Mouse (Mus musculus): ENCODE data around the gene Gm11077.

The Gm11077 gene

GRCm38 (mm10) chr6:140729272-140729671 is at the start of gene Gm11077:
Gene Gm11077 (plus strand): TSS chr6:140729284.
- in situ Hi-C loops (cut with MboI, MseI): no loop called here

- in situ Hi-C loops (cut with MboI, MseI): no loop called here
Observed at GRCm38 (mm10) chr6:140680713-140681112, 48.4 kb upstream of the Gm11077 start.

DNA sequence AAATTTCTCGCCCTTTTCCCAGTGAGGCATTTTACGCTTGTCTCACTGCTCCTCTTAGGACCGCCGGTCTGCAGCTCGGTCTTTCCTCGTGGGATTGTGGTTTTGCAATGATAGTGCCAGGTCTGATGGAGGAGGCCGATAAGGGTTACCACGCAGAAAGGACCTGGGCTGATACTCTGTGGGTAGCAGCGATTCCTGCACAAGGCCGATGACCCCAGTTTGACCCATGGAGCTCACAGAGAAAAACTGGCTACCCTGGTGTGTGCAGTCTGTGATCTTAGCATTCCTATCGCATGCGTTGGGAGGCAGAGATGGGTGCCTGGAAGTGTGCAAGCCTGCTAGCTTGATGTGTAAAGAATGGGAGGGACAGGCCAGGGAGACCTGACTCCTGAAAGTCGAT is 46.3 kb upstream of the Gm11077 start:
- in situ Hi-C loops (cut with MboI, MseI): no loop called here

GRCm38 (mm10) chr6:140684403-140684802 is 44.7 kb upstream of the Gm11077 start:
- in situ Hi-C loops (cut with MboI, MseI): no loop called here

DNA sequence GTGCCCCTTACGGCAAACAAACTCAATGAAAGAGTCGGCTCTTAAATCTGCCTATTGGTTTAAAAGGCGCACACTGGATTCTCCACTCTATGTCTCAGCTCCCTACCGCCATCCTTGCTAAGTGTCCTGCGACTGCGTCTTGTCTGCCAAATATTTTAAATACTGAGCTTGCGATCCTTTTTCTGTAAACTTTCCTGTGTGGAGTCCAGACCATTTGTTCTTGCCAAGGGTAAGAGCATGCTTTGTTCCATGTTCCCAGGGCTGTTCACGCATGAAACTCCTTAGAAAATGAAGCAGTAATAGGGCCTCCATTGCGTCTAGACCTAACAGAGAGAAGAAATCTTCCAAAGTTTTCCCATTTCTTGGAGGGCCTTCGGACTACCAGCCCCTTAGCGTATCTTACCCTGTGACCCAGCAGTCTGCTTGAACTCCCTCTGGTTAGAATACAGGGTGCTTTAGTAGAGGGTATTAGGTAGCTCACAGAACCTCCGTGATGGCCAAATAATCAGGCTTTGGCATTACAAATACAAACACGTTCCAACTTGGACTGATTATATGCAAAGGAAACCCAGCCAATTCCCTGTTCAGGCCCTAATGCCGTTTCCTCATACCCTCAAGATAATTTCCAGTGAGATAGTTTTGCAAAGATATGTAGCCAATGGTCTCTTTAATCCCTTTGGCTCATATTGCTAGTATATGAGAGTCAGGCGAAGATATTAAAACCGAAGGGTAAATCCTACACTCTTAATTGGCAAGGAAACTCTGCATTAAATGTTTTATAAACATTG is 39.3 kb upstream of the Gm11077 start:
- in situ Hi-C loops (cut with MboI, MseI): no loop called here

DNA sequence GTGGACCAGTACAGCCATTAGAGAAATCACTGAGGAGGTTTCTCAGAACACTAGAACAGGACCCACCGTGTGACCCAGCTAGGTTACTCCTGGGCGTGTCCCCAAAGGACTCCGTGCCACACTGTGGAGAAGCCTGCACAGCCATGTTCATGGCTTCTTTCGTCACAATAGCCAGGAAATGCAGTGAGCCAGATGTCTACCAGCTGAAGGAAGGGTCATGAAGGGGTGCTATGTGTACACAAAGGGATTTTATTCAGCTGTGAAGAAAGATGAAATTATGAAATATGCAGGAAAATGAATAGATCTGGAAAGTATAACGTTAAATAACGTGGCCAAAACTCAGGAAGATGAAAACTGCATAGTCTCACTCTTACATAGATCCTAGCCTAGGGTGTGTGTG is 36.9 kb upstream of the Gm11077 start:
- in situ Hi-C loops (cut with MboI, MseI): no loop called here

- in situ Hi-C loops (cut with MboI, MseI): loop anchor here in 1 of 2 experiments (5.0 kb wide), 1 partner anchor 39 kb away; no protein-coding TSS in a partner anchor
Observed at GRCm38 (mm10) chr6:140696192-140696879, 32.7 kb upstream of the Gm11077 start.

GRCm38 (mm10) chr6:140697994-140698393 is 31.1 kb upstream of the Gm11077 start:
- in situ Hi-C loops (cut with MboI, MseI): loop anchor here in 1 of 2 experiments (5.0 kb wide), 1 partner anchor 41 kb away; no protein-coding TSS in a partner anchor

- in situ Hi-C loops (cut with MboI, MseI): loop anchor here in 1 of 2 experiments (5.0 kb wide), 1 partner anchor 41 kb away; no protein-coding TSS in a partner anchor
Observed at GRCm38 (mm10) chr6:140698596-140698995, 30.5 kb upstream of the Gm11077 start.

- in situ Hi-C loops (cut with MboI, MseI): no loop called here
Observed at GRCm38 (mm10) chr6:140701259-140701658, 27.8 kb upstream of the Gm11077 start.

DNA sequence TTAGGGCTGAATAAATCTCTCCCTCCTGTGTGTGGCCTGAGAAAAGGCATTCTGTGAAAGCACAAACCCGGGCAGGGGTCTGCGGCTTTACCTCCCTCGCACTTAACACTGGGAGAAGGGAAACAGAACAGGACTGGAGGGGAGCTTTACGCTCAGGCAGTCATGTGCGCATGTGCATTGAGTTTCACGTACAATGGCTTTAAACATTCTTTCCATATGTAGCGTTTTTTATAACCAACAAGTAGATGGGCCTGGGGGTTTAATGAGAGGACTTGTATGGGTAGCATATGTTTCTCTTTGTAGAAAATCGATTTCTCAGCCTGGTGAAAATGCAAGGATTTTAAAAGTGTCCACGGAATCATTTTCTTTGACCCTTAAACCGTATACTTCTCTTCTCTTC is 24.0 kb upstream of the Gm11077 start:
- in situ Hi-C loops (cut with MboI, MseI): no loop called here

DNA sequence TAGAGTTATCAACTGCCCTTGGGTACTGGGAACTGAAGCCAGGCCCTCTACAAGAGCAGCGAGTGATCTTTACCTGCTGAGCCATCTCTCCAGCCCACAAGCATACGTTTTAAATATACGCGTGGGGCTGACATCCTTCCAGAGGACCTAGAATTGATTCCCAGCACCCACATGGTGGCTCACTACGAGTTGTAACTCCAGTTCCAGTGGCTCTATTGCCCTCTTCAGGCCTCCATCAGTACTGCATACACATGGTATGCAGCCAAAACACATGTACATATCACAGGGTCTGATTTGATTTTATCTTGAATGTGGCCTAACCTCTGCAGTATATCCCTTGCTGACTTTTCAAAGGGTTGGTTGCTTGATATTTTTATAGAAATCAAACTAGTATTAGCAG is 23.0 kb upstream of the Gm11077 start:
- in situ Hi-C loops (cut with MboI, MseI): no loop called here

GRCm38 (mm10) chr6:140708059-140708458 is 21.0 kb upstream of the Gm11077 start:
- in situ Hi-C loops (cut with MboI, MseI): no loop called here

DNA sequence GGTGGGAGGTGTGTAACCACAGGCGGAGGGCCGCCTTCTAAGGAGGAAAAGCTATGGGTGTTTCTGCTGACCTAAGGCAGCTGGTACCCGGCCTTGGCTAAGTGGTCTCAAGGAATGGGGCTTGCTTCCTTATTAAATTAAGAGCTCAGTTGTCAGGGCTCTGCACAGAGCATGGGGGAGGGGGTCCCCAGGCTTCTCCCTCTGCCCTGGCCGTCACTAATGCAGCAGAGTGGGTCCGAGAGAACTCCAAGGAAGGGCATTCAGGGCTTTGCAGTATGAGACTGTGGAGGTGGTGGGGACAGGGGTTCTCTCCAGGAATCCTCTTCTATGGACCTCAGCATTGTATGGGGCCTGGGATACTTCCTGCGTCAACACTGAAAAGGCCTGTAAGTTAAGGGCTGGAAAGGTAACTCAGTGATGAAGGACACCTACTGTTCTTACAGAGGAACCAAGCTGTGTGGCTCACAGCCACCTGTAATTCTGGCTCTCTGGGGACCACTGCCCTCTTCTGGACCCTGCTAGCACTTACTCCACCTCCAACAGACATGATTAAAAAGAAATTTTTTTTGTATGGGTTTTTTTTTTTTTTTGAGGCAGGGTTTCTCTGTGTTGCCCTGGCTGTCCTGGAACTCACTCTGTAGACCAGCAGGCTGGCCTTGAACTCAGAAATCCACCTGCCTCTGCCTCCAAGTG is 19.5 kb upstream of the Gm11077 start:
- in situ Hi-C loops (cut with MboI, MseI): no loop called here

- in situ Hi-C loops (cut with MboI, MseI): no loop called here
Observed at GRCm38 (mm10) chr6:140712754-140713153, 16.3 kb upstream of the Gm11077 start.

DNA sequence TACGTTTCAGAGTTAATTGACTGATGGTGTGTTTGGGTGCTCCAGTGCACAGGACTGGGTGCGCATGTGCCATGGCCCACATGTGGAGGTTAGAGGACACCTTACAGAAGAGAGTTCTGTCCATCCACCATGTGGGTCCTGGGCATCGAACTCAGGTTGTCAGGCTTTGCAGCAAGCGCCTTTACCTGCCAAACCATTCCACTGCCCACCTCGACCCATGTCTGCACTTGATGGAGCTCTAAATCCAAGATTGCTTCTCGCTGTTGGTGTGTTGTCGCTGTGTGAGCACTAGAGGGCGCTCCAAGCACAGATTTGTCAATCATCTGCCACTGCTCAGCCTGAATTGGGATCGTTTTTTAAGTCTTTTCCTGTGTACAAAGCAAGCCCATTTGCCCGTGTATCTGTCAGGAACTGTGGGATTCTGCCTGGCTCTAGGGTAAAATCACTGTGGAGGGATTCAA is 14.1 kb upstream of the Gm11077 start:
- in situ Hi-C loops (cut with MboI, MseI): loop anchor here (5.0 kb wide), 2 partner anchors 47 to 52 kb away; no protein-coding TSS in a partner anchor

DNA sequence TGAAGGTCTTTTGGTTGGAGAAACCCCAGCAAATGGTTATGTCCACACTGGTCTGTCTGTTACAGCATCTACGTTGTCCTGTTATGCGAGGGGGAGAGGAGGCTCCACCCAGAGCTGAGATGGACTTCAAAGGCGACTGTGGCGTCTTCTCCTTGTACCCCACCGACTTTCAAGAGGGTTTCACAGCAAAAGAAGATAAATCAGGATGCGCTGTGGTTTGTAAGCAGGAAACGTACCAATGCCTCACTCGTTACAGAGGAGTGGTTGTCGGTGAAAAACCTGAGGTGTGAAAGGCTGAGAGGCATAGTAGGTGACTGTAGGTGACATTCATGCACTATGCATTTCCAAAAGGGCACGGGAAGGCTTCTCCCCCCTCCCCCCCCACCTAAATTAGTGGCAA is 7.0 kb upstream of the Gm11077 start:
- in situ Hi-C loops (cut with MboI, MseI): loop anchor here in 1 of 2 experiments (5.0 kb wide), 2 partner anchors 85 to 135 kb away; no protein-coding TSS in a partner anchor

GRCm38 (mm10) chr6:140730669-140731401 is 1.8 kb downstream of the Gm11077 start:
- in situ Hi-C loops (cut with MboI, MseI): no loop called here

- in situ Hi-C loops (cut with MboI, MseI): no loop called here
Observed at GRCm38 (mm10) chr6:140731402-140731730, 2.3 kb downstream of the Gm11077 start.

GRCm38 (mm10) chr6:140732971-140733640 is 4.0 kb downstream of the Gm11077 start:
- in situ Hi-C loops (cut with MboI, MseI): no loop called here

DNA sequence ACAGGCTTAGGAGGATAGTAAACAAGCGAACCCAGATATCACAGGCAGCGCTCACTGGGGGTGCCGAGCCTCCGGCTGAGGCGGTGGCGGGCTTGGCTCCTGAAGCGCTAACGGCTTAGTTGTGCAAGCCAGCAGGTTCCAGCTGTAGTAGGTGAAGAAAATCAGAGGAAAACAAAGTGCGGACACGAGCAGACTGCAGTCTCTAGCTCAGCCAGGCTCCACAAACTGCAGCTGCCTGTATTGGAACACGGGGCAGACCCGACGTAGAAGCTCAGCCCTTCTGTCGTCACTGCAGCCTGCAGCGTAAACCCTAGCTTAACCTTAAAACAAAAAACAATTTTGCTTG is 4.5 kb downstream of the Gm11077 start:
- in situ Hi-C loops (cut with MboI, MseI): no loop called here

Data from T-helper 17 cell (primary cell).